Mouse (Mus musculus): Measurements from ENCODE around the gene Gabrg3.

DNA sequence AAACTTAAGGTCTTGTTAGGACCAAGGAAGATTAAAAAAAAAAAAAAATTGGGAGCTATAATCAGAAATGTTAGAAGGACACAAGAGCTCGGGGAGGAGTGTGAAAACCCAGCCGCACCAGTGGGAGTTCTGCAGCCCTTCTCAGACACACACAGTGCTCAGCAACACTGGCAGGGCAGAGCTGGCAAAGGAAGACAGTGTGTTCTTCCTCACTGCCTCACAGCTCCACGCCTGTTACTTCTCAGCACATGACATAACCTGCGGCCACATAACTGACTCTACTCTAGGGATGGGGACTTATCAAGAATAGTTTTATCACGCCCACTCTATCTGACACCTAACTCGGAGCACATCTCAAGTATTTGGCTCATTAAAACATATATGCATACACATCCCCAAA lies 103.8 kb downstream of the Gabrg3 start:
- TF ChIP-seq CTCF (IDR thresholded peaks at IDR 0.05; ENCODE audit: low read depth, low read length): no peak
- no peak for TF ChIP-seq EP300 (IDR thresholded peaks at IDR 0.05; ENCODE audit: insufficient read depth, low read depth, low read length)
- TF ChIP-seq POLR2A (IDR thresholded peaks at IDR 0.05; ENCODE audit: insufficient read depth, low read length): no peak
